13 mouse cellular contexts compared by ENCODE assay signal in the genomic region with DNA sequence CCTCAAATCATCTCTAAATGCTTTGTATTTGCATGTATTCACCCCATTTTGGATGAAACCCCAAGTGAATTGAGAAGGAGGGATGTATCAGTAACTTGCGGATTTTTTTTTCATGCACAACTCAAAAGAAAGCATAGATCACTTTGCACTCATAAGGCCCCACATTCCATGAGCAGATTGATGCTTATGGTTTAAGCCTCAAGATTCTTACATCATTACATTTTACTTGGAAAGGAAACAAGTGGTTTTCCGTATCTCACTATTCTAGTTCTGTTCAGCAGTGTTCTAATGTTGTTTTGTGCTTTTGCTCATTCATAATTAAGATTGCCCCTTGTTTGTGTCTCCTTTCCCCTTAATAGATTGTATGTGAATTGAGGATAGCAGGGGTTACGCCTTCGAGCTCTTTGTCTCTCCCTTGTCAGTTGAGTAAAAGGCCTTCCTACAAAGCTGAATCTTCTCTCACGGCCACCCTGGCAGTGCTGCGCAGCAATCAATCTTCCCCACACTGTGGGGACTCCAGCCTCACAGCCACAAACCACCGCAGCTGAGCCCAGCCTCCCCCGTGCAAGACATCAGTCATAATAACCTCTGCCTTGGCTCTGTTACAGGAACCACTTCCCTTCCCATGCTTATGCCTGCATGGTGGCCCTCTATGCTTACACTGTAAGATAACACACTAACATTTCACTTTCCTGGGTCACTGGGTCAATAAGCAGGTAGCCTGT.
DNase-seq lines count a peak whose midpoint lies in the region; ATAC-seq lines count a peak whose summit lies in the region.
"Had no signal": no experiment of that assay in that cellular context is flagged by ENCODE, and none has a peak within 500 bp of the region (broad histone marks: within the 10 kb centered on the region; RNA-seq: fewer than 3 reads in every experiment).

No protein-coding gene starts in this region.

- peak; percentile 78 for ATAC-seq in forebrain, embryonic 16.5 days
- ATAC-seq in megakaryocyte, adult 5-6 weeks (ENCODE audit: poor library complexity, severe bottlenecking) = peak; percentile 69
- ATAC-seq in neural tube, embryonic 14.5 days (ENCODE audit: low read depth) = peak; percentile 95
- no peak for ATAC-seq in erythroblast, adult 5-6 weeks (replicated peaks; ENCODE audit: low FRiP score, poor library complexity, severe bottlenecking)

- peak; percentile 7 for DNase-seq in ovary, postnatal 36 days (ENCODE audit: low spot score)
- no peak for DNase-seq in ovary, adult 18-20 months (ENCODE audit: low spot score)
- no peak for DNase-seq in Muller cell, postnatal 12 days (ENCODE audit: inconsistent ontology term)
- DNase-seq in lung, adult 18-20 months = no peak
- DNase-seq: adrenal gland, adult 8-10 months; cerebellum, adult 8-10 months; kidney, adult 8-10 months; lung, postnatal 4 days had no signal

- H3K4me3 ChIP-seq in forebrain, embryonic 16.5 days (replicated peaks; ENCODE audit: low read length) = no peak overlapping the region
- no peak overlapping the region for H3K4me3 ChIP-seq in neural tube, embryonic 14.5 days (ENCODE audit: low read depth, low read length)
- H3K4me3 ChIP-seq: heart, embryonic 10.5 days had no signal

- WGBS in forebrain, embryonic 16.5 days = 35% methylated on average over 8 of the region's 8 CpGs
- 15% methylated on average over 8 of the region's 8 CpGs for WGBS in neural tube, embryonic 14.5 days

- H3K36me3 ChIP-seq in forebrain, embryonic 16.5 days (ENCODE audit: control insufficient read depth, insufficient read depth) = no peaks in the 10 kb centered on the region
- H3K36me3 ChIP-seq in neural tube, embryonic 14.5 days (ENCODE audit: control insufficient read depth, insufficient read depth, low read length) = no peaks in the 10 kb centered on the region
- H3K36me3 ChIP-seq: heart, embryonic 10.5 days had no signal

- no peak overlapping the region for H3K9ac ChIP-seq in forebrain, embryonic 16.5 days (replicated peaks; ENCODE audit: low read depth, low read length)
- H3K9ac ChIP-seq in neural tube, embryonic 14.5 days (replicated peaks; ENCODE audit: low read depth, low read length) = no peak overlapping the region

- no peaks in the 10 kb centered on the region for H3K27me3 ChIP-seq in forebrain, embryonic 16.5 days (replicated peaks; ENCODE audit: control insufficient read depth, insufficient read depth, low read length)
- H3K27me3 ChIP-seq in neural tube, embryonic 14.5 days (ENCODE audit: control insufficient read depth, insufficient read depth, low read length) = no peaks in the 10 kb centered on the region

- H3K4me1 ChIP-seq in forebrain, embryonic 16.5 days (replicated peaks; ENCODE audit: control insufficient read depth, insufficient read depth, low read length) = peaks cover 8% of the 10 kb centered on the region
- peaks cover 3% of the 10 kb centered on the region; the same call in 1 of the 2 replicates for H3K4me1 ChIP-seq in neural tube, embryonic 14.5 days (ENCODE audit: control insufficient read depth, insufficient read depth, low read length)
- H3K4me1 ChIP-seq: heart, embryonic 10.5 days had no signal

- no peaks in the 10 kb centered on the region for H3K9me3 ChIP-seq in forebrain, embryonic 16.5 days (ENCODE audit: control insufficient read depth, low read length)
- H3K9me3 ChIP-seq in neural tube, embryonic 14.5 days (ENCODE audit: control insufficient read depth, low read length) = no peaks in the 10 kb centered on the region
- H3K9me3 ChIP-seq: heart, embryonic 10.5 days had no signal

- no peak overlapping the region for H3K4me2 ChIP-seq in forebrain, embryonic 16.5 days (ENCODE audit: low read length)
- no peak overlapping the region for H3K4me2 ChIP-seq in neural tube, embryonic 14.5 days (ENCODE audit: low read depth, low read length)

- no peak overlapping the region for H3K27ac ChIP-seq in forebrain, embryonic 16.5 days (ENCODE audit: low read length)
- H3K27ac ChIP-seq in neural tube, embryonic 14.5 days (ENCODE audit: low read depth, low read length) = no peak overlapping the region
- H3K27ac ChIP-seq: heart, embryonic 10.5 days had no signal
